Mouse (Mus musculus): Measurements from ENCODE around the gene Olfr645. TPM values are rescaled to one million over a fixed set of nuclear protein-coding genes. Genes with fewer than 3 reads are reported as not detected.

Gene Olfr645
- polyA plus RNA-seq, 1 experiment, result not detected

DNA sequence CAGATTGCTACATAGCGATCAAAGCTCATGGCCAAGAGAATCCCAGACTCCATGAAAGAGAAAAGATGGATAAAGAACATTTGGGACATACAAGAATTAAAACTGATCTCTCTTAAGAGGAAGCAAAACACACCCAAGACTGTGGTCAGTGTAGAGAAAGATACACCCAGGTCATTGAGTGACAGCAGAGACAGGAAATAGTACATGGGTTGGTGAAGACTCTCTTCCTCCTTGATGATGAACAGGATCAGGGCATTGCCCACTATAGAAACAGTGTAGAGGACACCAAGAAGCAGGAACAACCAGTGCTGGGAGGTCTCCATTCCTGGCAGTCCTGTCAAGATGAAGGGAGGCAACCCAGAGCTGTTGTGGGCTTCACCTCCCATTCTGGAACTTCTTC, 26.1 kb downstream of the Olfr645 start:
- H3K27ac ChIP-seq (ENCODE audit: insufficient read depth, low read length), result no peak overlapping the region
- no peaks in the 10 kb centered on the region for H3K4me1 ChIP-seq (ENCODE audit: control insufficient read depth, insufficient read depth, low read length)
- H3K9ac ChIP-seq (ENCODE audit: low read depth, poor library complexity, severe bottlenecking), result no peak overlapping the region
- H3K27me3 ChIP-seq (ENCODE audit: control insufficient read depth, insufficient read depth, low read length, poor library complexity, severe bottlenecking), result no peaks in the 10 kb centered on the region
- H3K9me3 ChIP-seq (replicated peaks; ENCODE audit: control insufficient read depth, insufficient read depth, low read length, poor library complexity, severe bottlenecking), result no peaks in the 10 kb centered on the region
- no peaks in the 10 kb centered on the region for H3K36me3 ChIP-seq (ENCODE audit: control insufficient read depth, insufficient read depth, low read length, poor library complexity, severe bottlenecking)
- TF ChIP-seq POLR2A (IDR thresholded peaks at IDR 0.05; ENCODE audit: insufficient read depth, low read length) (no peak), EP300 (IDR thresholded peaks at IDR 0.05; ENCODE audit: insufficient read depth, low read depth, low read length) (no peak), CTCF (IDR thresholded peaks at IDR 0.05; ENCODE audit: low read depth, low read length) (no peak)
- H3K4me3 ChIP-seq (ENCODE audit: low read depth, low read length), result no peak overlapping the region

DNA sequence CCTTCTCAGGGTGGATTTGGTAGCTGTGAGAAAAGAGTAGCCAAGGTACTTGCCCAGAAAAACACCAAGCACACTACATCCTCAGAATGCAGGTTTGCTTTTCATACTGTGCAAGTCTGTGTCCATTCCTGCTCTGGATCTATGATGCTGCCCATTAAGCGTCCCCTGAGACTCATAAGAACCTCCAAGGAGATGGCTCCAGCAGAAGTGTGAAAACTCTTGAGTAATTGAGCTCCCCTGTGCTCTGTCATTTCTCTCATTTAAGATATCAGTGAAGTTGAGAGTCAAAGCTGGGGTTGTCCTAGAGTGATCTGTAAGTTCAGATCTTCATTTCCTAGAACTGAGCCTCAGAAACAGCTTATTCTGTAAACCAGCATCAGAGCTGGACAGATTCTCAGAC, 32.7 kb downstream of the Olfr645 start, which contains the start of gene Olfr642:
Gene Olfr642 (minus strand): TSS at position 101 of the 400 bp plus-strand sequence.
- TF ChIP-seq EP300 (IDR thresholded peaks at IDR 0.05; ENCODE audit: insufficient read depth, low read depth, low read length) (no peak), POLR2A (IDR thresholded peaks at IDR 0.05; ENCODE audit: insufficient read depth, low read length) (no peak)
- no peaks in the 10 kb centered on the region for H3K27me3 ChIP-seq (ENCODE audit: control insufficient read depth, insufficient read depth, low read length, poor library complexity, severe bottlenecking)
- no peak within 1 kb of the TSS for H3K27ac ChIP-seq (ENCODE audit: insufficient read depth, low read length)
- H3K9ac ChIP-seq (ENCODE audit: low read depth, poor library complexity, severe bottlenecking), result no peak within 1 kb of the TSS
- no peak within 1 kb of the TSS for H3K4me3 ChIP-seq (ENCODE audit: low read depth, low read length)
- no peaks in the 10 kb centered on the region for H3K36me3 ChIP-seq (ENCODE audit: control insufficient read depth, insufficient read depth, low read length, poor library complexity, severe bottlenecking)
- H3K9me3 ChIP-seq (replicated peaks; ENCODE audit: control insufficient read depth, insufficient read depth, low read length, poor library complexity, severe bottlenecking), result no peaks in the 10 kb centered on the region
- H3K4me1 ChIP-seq (ENCODE audit: control insufficient read depth, insufficient read depth, low read length), result no peaks in the 10 kb centered on the region

DNA sequence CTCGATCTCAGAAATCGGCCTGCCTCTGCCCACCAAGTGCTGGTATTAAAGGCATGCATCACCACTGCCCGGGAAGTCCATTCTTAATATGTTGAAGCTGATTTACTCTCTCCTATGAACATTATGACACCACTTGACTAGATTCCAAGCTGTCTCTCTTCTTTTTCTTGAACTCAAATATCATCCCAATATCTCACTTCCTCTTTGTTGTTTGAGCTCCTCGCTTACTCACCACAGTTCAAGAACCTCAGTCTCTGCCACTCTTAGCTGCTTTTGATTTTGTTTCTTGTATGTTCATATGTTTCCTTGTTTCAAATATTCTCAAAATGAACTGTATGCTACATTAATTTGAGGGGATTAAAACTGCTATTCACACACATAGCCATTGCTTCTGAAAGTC, 34.5 kb downstream of the Olfr645 start:
- Histone ChIP-seq H3K4me1 (ENCODE audit: control insufficient read depth, insufficient read depth, low read length) (no peaks in the 10 kb centered on the region), H3K4me3 (ENCODE audit: low read depth, low read length) (no peak overlapping the region), H3K36me3 (ENCODE audit: control insufficient read depth, insufficient read depth, low read length, poor library complexity, severe bottlenecking) (no peaks in the 10 kb centered on the region), H3K9me3 (replicated peaks; ENCODE audit: control insufficient read depth, insufficient read depth, low read length, poor library complexity, severe bottlenecking) (no peaks in the 10 kb centered on the region), H3K27me3 (ENCODE audit: control insufficient read depth, insufficient read depth, low read length, poor library complexity, severe bottlenecking) (no peaks in the 10 kb centered on the region), H3K27ac (ENCODE audit: insufficient read depth, low read length) (no peak overlapping the region), H3K9ac (ENCODE audit: low read depth, poor library complexity, severe bottlenecking) (no peak overlapping the region)
- TF ChIP-seq POLR2A (IDR thresholded peaks at IDR 0.05; ENCODE audit: insufficient read depth, low read length) (no peak), CTCF (IDR thresholded peaks at IDR 0.05; ENCODE audit: low read depth, low read length) (no peak), EP300 (IDR thresholded peaks at IDR 0.05; ENCODE audit: insufficient read depth, low read depth, low read length) (no peak)

DNA sequence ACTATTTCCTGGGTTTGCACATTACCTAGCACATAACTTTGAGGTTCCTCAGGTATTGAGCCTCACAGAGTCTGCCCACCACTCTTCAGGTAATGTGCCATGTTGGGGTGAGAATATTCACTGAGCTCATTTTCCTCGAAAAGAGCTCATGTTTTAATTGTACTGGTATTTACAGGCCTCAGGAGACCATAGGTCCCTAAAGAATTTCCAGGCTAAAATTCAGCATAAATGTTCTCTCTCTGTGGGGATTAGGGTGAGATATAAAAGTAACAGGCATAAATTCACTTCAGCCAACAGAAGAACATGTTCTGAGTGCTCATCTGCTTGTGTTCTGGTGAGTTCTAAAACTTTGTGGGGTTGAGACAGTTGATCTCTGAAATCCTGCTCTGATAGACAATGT, 50.1 kb downstream of the Olfr645 start, which contains the start of gene Olfr641:
Gene Olfr641 (plus strand): TSS at position 301 of the 400 bp plus-strand sequence.
- H3K27ac ChIP-seq (ENCODE audit: insufficient read depth, low read length), result no peak within 1 kb of the TSS
- H3K4me1 ChIP-seq (ENCODE audit: control insufficient read depth, insufficient read depth, low read length), result no peaks in the 10 kb centered on the region
- H3K27me3 ChIP-seq (ENCODE audit: control insufficient read depth, insufficient read depth, low read length, poor library complexity, severe bottlenecking), result no peaks in the 10 kb centered on the region
- no peak within 1 kb of the TSS for H3K9ac ChIP-seq (ENCODE audit: low read depth, poor library complexity, severe bottlenecking)
- no peaks in the 10 kb centered on the region for H3K9me3 ChIP-seq (replicated peaks; ENCODE audit: control insufficient read depth, insufficient read depth, low read length, poor library complexity, severe bottlenecking)
- no peak within 1 kb of the TSS for H3K4me3 ChIP-seq (ENCODE audit: low read depth, low read length)
- TF ChIP-seq CTCF (IDR thresholded peaks at IDR 0.05; ENCODE audit: low read depth, low read length), result no peak
- TF ChIP-seq EP300 (IDR thresholded peaks at IDR 0.05; ENCODE audit: insufficient read depth, low read depth, low read length), result no peak
- TF ChIP-seq POLR2A (IDR thresholded peaks at IDR 0.05; ENCODE audit: insufficient read depth, low read length), result no peak
- no peaks in the 10 kb centered on the region for H3K36me3 ChIP-seq (ENCODE audit: control insufficient read depth, insufficient read depth, low read length, poor library complexity, severe bottlenecking)

Other genes with a start within 250 kb of the Olfr645 start
- gene Hbb-bh2, start 244.9 kb downstream of the Olfr645 start, polyA plus RNA-seq (2011; ENCODE audit: insufficient read depth, insufficient read length, low read depth, missing spikeins), result not detected in 2 replicates
- not detected in 2 replicates for gene Hbb-bh1, start 242.3 kb downstream of the Olfr645 start, polyA plus RNA-seq (2011; ENCODE audit: insufficient read depth, insufficient read length, low read depth, missing spikeins)
- gene Hbb-y, start 232.2 kb downstream of the Olfr645 start, polyA plus RNA-seq (2011; ENCODE audit: insufficient read depth, insufficient read length, low read depth, missing spikeins), result 1.4 TPM in 1 of 2 replicates, not detected in the other
- not detected in 2 replicates for gene Olfr66, start 199.2 kb downstream of the Olfr645 start, polyA plus RNA-seq (2011; ENCODE audit: insufficient read depth, insufficient read length, low read depth, missing spikeins)
- gene Olfr64, start 191.0 kb downstream of the Olfr645 start, polyA plus RNA-seq (2011; ENCODE audit: insufficient read depth, insufficient read length, low read depth, missing spikeins), result not detected in 2 replicates
- not detected in 2 replicates for gene Olfr65, start 182.0 kb downstream of the Olfr645 start, polyA plus RNA-seq (2011; ENCODE audit: insufficient read depth, insufficient read length, low read depth, missing spikeins)
- not detected in 2 replicates for gene Olfr631, start 156.6 kb downstream of the Olfr645 start, polyA plus RNA-seq (2011; ENCODE audit: insufficient read depth, insufficient read length, low read depth, missing spikeins)
- not detected in 2 replicates for gene Olfr632, start 151.1 kb downstream of the Olfr645 start, polyA plus RNA-seq (2011; ENCODE audit: insufficient read depth, insufficient read length, low read depth, missing spikeins)
- not detected in 2 replicates for gene Olfr633, start 141.0 kb downstream of the Olfr645 start, polyA plus RNA-seq (2011; ENCODE audit: insufficient read depth, insufficient read length, low read depth, missing spikeins)
- 0.08 and 0.13 TPM in 2 replicates for gene Olfr635, start 114.3 kb downstream of the Olfr645 start, polyA plus RNA-seq (2011; ENCODE audit: insufficient read depth, insufficient read length, low read depth, missing spikeins)
- gene Olfr638, start 86.7 kb downstream of the Olfr645 start, polyA plus RNA-seq (2011; ENCODE audit: insufficient read depth, insufficient read length, low read depth, missing spikeins), result not detected in 2 replicates
- not detected in 2 replicates for gene Olfr639, start 68.2 kb downstream of the Olfr645 start, polyA plus RNA-seq (2011; ENCODE audit: insufficient read depth, insufficient read length, low read depth, missing spikeins)
- gene Olfr640, start 59.9 kb downstream of the Olfr645 start, polyA plus RNA-seq (2011; ENCODE audit: insufficient read depth, insufficient read length, low read depth, missing spikeins), result not detected in 2 replicates
- gene Olfr641, start 50.0 kb downstream of the Olfr645 start, polyA plus RNA-seq (2011; ENCODE audit: insufficient read depth, insufficient read length, low read depth, missing spikeins), result not detected in 2 replicates
- 0.14 TPM in 1 of 2 replicates, not detected in the other for gene Olfr642, start 32.8 kb downstream of the Olfr645 start, polyA plus RNA-seq (2011; ENCODE audit: insufficient read depth, insufficient read length, low read depth, missing spikeins)
- gene 4930516K23Rik, start 24.0 kb downstream of the Olfr645 start, polyA plus RNA-seq (2011; ENCODE audit: insufficient read depth, insufficient read length, low read depth, missing spikeins), result not detected in 2 replicates
- gene Olfr644, start 13.6 kb downstream of the Olfr645 start, polyA plus RNA-seq (2011; ENCODE audit: insufficient read depth, insufficient read length, low read depth, missing spikeins), result not detected in 2 replicates
- gene Olfr646, start 19.4 kb upstream of the Olfr645 start, polyA plus RNA-seq (2011; ENCODE audit: insufficient read depth, insufficient read length, low read depth, missing spikeins), result not detected in 2 replicates
- gene Ubqln5, start 44.4 kb upstream of the Olfr645 start, polyA plus RNA-seq (2011; ENCODE audit: insufficient read depth, insufficient read length, low read depth, missing spikeins), result not detected in 2 replicates
- gene Olfr643, start 51.9 kb upstream of the Olfr645 start, polyA plus RNA-seq (2011; ENCODE audit: insufficient read depth, insufficient read length, low read depth, missing spikeins), result not detected in 2 replicates
- not detected in 2 replicates for gene Ubqln3, start 57.8 kb upstream of the Olfr645 start, polyA plus RNA-seq (2011; ENCODE audit: insufficient read depth, insufficient read length, low read depth, missing spikeins)
- not detected in 2 replicates for gene Ubqlnl, start 65.1 kb upstream of the Olfr645 start, polyA plus RNA-seq (2011; ENCODE audit: insufficient read depth, insufficient read length, low read depth, missing spikeins)
- not detected in 2 replicates for gene Olfm5, start 79.4 kb upstream of the Olfr645 start, polyA plus RNA-seq (2011; ENCODE audit: insufficient read depth, insufficient read length, low read depth, missing spikeins)
- gene Olfr648, start 97.9 kb upstream of the Olfr645 start, polyA plus RNA-seq (2011; ENCODE audit: insufficient read depth, insufficient read length, low read depth, missing spikeins), result not detected in 2 replicates
- gene Olfr649, start 110.5 kb upstream of the Olfr645 start, polyA plus RNA-seq (2011; ENCODE audit: insufficient read depth, insufficient read length, low read depth, missing spikeins), result not detected in 2 replicates
- 119 and 128 TPM in 2 replicates for gene Trim6, start 133.3 kb upstream of the Olfr645 start, polyA plus RNA-seq (2011; ENCODE audit: insufficient read depth, insufficient read length, low read depth, missing spikeins)
- gene Trim34a, start 159.0 kb upstream of the Olfr645 start, polyA plus RNA-seq (2011; ENCODE audit: insufficient read depth, insufficient read length, low read depth, missing spikeins), result 10.6 and 11.6 TPM in 2 replicates
- 1.2 and 2.5 TPM in 2 replicates for gene Trim5, start 202.6 kb upstream of the Olfr645 start, polyA plus RNA-seq (2011; ENCODE audit: insufficient read depth, insufficient read length, low read depth, missing spikeins)
- gene Trim12a, start 230.0 kb upstream of the Olfr645 start, polyA plus RNA-seq (2011; ENCODE audit: insufficient read depth, insufficient read length, low read depth, missing spikeins), result 25.3 and 26.2 TPM in 2 replicates
- not detected in 2 replicates for gene Trim34b, start 244.0 kb upstream of the Olfr645 start, polyA plus RNA-seq (2011; ENCODE audit: insufficient read depth, insufficient read length, low read depth, missing spikeins)

Data from ES-Bruce4 (cell line).